12 mouse cellular contexts compared by ENCODE assay signal in the genomic region with DNA sequence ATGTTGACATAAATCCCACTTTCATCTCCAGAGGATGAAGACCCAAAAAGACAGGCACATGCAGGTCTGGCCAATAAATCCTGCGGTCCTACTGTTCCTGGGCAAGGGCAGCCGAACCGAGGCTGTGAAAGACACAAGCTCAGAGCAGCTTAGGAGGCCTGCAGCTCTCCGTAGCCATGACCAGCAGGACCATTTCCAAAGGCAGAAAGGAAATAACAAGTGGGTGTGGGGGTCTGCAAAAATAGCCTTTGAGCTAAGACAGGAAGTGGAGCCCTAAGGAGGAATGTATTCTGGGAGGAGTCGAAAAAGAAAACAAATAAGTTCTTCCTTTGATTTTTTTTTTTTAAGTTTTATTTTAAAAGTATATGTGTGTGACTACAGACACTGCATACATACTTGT.
DNase-seq lines count a peak whose midpoint lies in the region; ATAC-seq and TF ChIP-seq lines count a peak whose summit lies in the region.
"Had no signal": no experiment of that assay in that cellular context is flagged by ENCODE, and none has a peak within 500 bp of the region (broad histone marks: within the 10 kb centered on the region; RNA-seq: fewer than 3 reads in every experiment).

No protein-coding gene starts in this region.

- no peaks in the 10 kb centered on the region for H3K9me3 ChIP-seq in intestine, postnatal 0 days (ENCODE audit: control insufficient read depth)
- H3K9me3 ChIP-seq: limb, embryonic 12.5 days; midbrain, embryonic 12.5 days had no signal

- no peak overlapping the region for H3K4me2 ChIP-seq in intestine, postnatal 0 days (replicated peaks; ENCODE audit: low read depth)
- H3K4me2 ChIP-seq: limb, embryonic 12.5 days; midbrain, embryonic 12.5 days had no signal

- peaks cover 8% of the 10 kb centered on the region for H3K4me1 ChIP-seq in brown adipose tissue, adult 24 weeks (ENCODE audit: control insufficient read depth, insufficient read depth, insufficient read length, low read length)
- 0 out of 2 replicates have a peak, but pooled peaks cover 2% of the 10 kb centered on the region for H3K4me1 ChIP-seq in intestine, postnatal 0 days (replicated peaks; ENCODE audit: control insufficient read depth, insufficient read depth, low read length)
- H3K4me1 ChIP-seq in lung, adult 2 months (ENCODE audit: control insufficient read depth, insufficient read depth, low read length), result peaks cover 13% of the 10 kb centered on the region
- H3K4me1 ChIP-seq: limb, embryonic 12.5 days; midbrain, embryonic 12.5 days had no signal

- H3K27ac ChIP-seq in brown adipose tissue, adult 24 weeks (replicated peaks; ENCODE audit: low read depth, low read length), result peak overlapping the region; percentile 98
- peak overlapping the region; percentile 28; the same call in 1 of the 2 replicates for H3K27ac ChIP-seq in intestine, postnatal 0 days (ENCODE audit: low read depth, low read length)
- H3K27ac ChIP-seq: limb, embryonic 12.5 days; midbrain, embryonic 12.5 days had no signal

- H3K9ac ChIP-seq in intestine, postnatal 0 days (ENCODE audit: low read depth, low read length), result no peak overlapping the region
- H3K9ac ChIP-seq: limb, embryonic 12.5 days; midbrain, embryonic 12.5 days had no signal

- 65% methylated on average over 5 of the region's 5 CpGs for WGBS in intestine, postnatal 0 days
- WGBS in lung, adult 2 months, result 42% methylated on average over 5 of the region's 5 CpGs

- H3K4me3 ChIP-seq in brown adipose tissue, adult 24 weeks (ENCODE audit: insufficient read depth, low read depth, low read length), result no peak overlapping the region
- no peak overlapping the region for H3K4me3 ChIP-seq in intestine, postnatal 0 days (ENCODE audit: low read depth, low read length)
- no peak overlapping the region for H3K4me3 ChIP-seq in lung, adult 2 months (replicated peaks; ENCODE audit: extremely low read depth, low read depth, low read length)
- H3K4me3 ChIP-seq: limb, embryonic 12.5 days; midbrain, embryonic 12.5 days had no signal

- no peak for TF ChIP-seq CTCF in intestine, postnatal 0 days (IDR thresholded peaks at IDR 0.05; ENCODE audit: low read depth)
- no peak for TF ChIP-seq CTCF in lung, adult 2 months (IDR thresholded peaks at IDR 0.05; ENCODE audit: insufficient read depth, low read length)

- TF ChIP-seq POLR2A in lung, adult 2 months (IDR thresholded peaks at IDR 0.05; ENCODE audit: borderline replicate concordance, extremely low read depth, low read depth, low read length), result peak; percentile 64; the same call in 1 of the 2 replicates

- no peaks in the 10 kb centered on the region for H3K36me3 ChIP-seq in intestine, postnatal 0 days (ENCODE audit: control insufficient read depth, insufficient read depth)
- H3K36me3 ChIP-seq: limb, embryonic 12.5 days; midbrain, embryonic 12.5 days had no signal

- H3K27me3 ChIP-seq in intestine, postnatal 0 days (replicated peaks; ENCODE audit: control insufficient read depth, insufficient read depth, low read length), result no peaks in the 10 kb centered on the region
- H3K27me3 ChIP-seq: limb, embryonic 12.5 days; midbrain, embryonic 12.5 days had no signal

- DNase-seq in heart, adult 18-20 months, result peak; percentile 44 to 76
- peak; percentile 26 for DNase-seq in lung, adult 2 months
- no peak for DNase-seq in thymus, postnatal 10 days (ENCODE audit: low spot score in 2 of 2)
- DNase-seq in right cerebral cortex, postnatal 36 days (ENCODE audit: low spot score in 2 of 2), result no peak
- no peak for DNase-seq in adipocyte (ENCODE audit: low spot score)
- no peak for DNase-seq in right cerebral cortex, postnatal 14 days
- DNase-seq: cerebellum, postnatal 25 days had no signal

- no peak for ATAC-seq in intestine, postnatal 0 days
- ATAC-seq: forebrain, embryonic 16.5 days had no signal

Comparison
In these comparisons a context has a peak if more than half of its experiments do, and no peak if none do; other contexts are left out.
1. DNase-seq: peak in heart, adult 18-20 months (2 of 2) and lung, adult 2 months (single experiment); none in thymus, postnatal 10 days (0 of 2), right cerebral cortex, postnatal 36 days (0 of 2), adipocyte (single experiment) and right cerebral cortex, postnatal 14 days (single experiment).